Mouse (Mus musculus) T-cell, adult 2 months (primary cell): ENCODE measurements around the gene Dgke.

Experiments used
- DNase-seq: peaks from one replicate; pipeline ENCODE4 v3.0.0; 2022; ENCODE audit warnings: low spot score

The Dgke gene

DNA sequence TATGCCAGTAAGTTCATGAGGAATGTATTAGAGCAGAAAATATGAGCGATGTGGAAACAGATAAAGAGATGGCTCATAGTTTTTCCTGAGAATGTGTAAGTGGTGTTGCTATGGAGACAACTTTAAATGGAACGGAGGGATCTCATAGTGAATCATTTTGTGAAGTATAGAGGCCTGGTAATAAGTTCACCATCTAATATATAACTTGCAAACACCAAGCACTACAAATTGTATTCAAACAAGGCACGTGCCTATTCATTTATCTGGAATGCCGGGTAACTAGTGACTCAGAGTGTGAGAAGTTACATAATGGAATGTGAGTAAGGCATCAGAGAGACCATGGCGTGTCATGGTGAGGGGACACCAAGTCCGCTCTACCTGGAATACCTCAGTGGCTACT is 28.2 kb downstream of the Dgke start:
- DNase-seq = no peak

DNA sequence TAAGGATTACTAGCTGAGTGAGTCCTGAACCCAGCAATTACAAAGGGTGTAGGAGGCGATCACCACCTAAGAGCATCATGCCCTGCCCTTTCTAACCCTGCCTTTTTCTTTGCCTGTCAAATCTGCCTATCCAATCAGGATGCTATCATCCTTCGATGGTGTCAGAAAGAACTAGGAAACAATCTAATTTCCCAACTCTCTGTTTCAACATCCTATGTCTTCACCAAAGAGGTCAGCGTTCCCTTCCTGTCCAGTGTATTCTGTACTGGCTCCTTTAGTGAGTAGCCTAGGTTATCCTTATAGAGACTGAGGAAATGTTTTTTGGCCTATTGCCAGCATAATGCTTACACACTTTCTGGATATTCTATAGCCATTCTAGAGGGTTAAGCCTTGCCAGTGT is 31.1 kb downstream of the Dgke start:
- DNase-seq = no peak

DNA sequence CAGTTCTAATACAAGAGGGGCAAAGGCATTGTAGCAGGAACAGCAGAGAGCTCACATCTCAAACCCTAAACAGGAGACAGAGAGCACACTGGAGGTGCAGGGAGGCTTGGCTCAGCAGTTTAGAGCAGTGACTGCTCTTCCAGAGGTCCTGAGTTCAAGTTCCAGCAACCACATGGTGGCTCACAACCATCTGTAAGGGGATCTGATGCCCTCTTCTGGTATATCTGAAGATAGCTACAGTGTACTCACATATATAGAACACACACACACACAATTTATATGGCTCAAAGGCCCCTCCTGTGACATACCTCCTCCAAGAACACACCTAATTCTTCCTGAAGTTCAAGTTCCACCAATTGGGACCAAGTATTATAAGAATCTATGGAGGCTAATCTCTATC is 32.1 kb downstream of the Dgke start:
- DNase-seq = no peak

DNA sequence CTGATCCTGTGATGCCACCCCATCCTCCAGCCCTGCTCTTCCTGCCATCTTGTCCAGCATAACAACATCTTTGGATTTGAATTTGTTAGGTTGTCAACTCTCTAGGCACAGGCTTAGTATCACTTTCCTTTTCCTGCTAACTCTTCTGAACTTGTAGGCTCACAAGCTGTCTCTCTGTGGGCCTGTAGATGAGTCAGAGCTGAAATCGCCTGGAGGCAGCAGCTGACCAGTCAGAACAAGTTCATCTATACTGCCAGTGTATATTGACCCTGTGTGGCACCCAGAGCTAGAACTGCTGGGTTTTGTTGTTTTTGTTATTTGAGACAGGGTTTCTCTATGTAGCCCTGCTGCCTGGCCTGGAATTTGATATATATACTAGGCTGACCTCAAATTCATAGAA is 35.5 kb downstream of the Dgke start:
- no peak for DNase-seq

DNA sequence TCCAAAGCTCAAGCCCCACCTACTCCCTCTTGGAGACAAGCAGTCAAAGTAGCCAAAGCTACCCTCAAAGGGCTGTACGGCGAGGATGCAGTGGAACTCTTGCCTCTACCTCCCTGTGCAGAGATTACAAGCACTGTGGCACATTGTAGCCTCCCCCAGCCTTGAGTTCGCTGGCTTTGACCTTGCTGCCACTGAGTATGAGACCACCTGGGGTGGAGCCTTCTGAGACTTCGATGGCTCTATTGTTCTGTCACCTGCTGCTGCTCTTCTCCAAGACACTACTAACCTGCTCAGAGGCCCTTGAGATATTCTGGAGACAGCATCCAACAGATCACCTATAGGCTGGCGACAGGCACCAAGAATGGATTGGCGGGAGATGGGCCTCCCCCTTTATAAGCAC is 36.1 kb downstream of the Dgke start:
- no peak for DNase-seq

DNA sequence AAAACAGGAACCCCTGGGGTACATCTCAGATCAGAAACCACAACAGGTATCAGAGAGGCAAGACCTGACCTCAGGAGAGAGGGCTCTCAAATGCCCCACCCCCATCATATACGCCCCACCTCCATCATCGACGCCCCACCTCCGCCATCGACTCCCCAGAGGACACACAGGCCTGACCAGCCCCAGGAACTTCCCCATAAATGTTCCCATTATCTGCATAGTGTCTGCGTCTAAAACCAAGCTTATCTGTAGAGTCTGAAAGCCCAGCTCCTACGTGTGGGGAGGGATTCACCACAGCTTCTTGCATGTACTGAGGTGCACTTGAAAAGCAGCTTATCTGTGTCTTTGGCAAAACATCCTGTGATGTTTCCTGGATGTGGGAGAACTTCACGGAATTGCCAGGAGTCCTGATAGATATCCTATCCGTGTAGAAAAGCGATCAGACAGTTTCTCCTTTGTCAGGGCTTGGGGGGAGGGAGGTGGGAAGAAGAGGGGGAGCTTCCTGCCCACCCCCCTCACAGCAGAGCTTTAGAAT is 37.7 kb downstream of the Dgke start:
- peak; percentile 39 for DNase-seq

DNA sequence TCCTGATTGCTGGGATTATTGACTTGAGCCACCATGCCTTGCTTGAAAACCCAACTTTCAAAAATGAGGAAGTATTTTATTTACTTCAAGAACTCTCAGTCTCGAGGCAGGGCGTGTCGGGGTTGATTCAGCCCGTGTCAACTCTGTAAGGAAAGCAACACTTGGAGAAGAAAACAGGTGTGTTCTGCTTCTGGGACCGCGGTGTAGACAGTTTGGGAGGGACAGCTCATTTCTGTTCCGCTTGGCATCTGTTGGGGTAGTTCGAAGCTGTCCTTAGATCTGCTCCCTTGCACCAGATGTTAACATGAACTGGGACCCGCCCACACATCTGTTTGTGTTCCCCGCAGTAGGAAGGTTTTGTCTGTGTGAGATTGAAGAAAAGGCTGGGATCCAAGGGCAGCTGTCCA is 38.7 kb downstream of the Dgke start:
- DNase-seq = peak; percentile 50

DNA sequence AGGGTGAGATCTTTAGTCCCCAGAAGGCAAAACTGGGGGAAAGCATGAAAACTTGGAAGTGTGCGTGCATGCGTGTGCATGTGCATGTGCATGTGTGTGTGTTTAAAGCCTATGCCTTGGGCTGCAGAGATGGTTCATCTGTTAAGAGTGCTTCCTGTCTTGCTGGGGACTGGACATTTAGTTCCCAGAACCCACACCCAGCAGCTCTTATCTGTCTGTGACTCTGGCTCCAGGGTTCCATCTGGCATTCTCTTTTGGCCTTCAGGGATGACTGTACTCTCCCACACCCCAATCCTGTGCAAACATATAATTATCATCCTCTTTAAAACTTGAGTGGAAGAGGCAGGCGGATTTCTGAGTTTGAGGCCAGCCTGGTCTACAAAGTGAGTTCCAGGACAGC is 40.5 kb downstream of the Dgke start:
- DNase-seq = no peak

DNA sequence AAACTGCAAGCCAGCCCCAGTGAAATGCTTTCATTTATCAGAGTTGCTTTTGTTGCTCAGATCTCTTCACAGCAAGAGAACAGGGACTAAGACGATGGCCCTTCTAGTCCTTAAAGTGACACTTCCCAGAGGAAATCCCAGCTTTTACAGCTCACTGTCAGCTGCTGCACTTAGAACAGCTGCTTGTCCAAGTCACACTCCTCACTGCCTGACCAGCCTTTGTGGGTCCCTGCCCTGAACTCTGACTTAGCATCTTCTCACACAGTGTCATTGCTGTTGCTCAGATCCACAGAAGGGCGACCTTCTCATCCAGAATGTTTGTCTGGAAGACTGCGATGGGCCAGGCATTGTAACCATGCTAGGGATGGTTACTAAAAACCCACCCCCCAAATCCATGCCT is 41.0 kb downstream of the Dgke start:
- no peak for DNase-seq

DNA sequence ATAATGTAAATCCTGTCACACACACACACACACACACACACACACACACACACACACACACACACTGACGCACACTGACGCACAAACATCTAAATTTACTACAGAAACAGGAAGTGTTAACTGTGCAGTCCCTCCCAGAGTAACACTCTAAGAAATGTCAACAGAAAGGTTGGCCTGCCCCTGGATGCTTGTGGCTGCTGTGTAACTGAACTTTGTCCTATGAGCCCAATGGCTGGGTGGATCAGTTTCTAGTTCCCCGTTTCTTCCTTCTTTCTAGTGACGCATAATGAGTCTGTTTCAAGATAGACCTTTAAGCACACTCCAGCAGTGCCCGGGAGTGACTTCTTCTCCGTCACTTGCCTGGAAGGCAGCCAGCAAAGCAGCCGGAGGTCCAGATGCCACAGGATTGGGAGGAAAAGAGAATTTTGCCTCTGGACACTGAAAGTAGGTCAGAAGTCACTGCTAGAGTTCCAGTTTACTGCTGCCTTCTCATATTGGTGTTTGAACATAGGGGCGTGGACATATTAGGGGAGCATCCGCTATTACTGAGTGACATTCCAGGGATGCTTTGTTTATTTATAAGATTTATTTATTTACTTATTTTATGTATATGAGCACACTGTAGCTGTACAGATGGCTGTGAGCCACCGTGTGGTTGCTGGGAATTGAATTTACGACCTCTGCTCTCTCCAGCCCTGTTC is 42.3 kb downstream of the Dgke start:
- DNase-seq = peak; percentile 86

DNA sequence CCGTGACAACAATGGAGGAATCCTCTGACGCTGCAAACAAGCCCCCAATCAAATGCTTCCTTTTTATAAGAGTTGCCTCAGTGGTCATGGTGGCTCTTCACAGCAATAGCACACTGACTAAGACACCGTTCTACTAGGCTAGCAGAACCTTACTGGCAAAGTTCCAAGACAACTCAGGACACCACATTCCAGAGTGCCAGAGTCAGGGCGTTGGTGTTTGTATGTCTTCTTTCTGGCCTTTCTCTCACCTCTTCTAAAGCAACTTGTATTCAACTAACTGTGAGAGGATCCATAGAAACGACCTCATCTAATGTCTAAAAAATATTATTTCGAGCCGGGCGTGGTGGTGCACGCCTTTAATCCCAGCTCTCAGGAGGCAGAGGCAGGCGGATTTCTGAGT is 43.2 kb downstream of the Dgke start:
- no peak for DNase-seq

DNA sequence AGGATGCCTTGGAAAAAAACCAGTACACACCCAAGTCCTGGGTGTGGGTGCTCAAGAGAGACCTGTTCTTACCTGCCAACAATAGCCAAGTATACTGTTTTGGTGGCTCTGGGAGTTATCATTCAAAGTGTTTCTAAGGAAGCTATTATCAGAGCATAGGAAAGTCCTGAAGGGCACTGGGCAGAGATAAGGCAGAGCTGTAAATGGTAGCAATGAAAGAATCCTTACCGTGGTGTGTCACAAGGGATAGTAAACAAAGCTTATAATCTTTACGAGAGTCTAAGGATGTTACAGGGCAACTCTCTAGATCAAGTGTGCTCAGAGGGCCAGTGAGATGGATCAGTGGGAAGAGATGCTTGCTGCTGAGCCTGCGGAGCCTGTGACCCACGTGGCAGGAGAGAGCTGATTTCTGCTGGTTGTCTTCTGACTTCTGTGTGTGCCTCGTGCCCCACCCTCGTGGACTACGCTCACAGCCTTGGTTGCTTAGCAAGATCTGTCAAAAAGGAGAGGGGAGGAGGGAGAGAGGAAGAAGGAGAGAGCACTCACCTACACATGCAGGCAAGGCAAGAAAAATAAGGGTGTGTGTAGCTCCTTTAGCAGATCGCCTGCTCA is 44.4 kb downstream of the Dgke start:
- DNase-seq = peak; percentile 67

DNA sequence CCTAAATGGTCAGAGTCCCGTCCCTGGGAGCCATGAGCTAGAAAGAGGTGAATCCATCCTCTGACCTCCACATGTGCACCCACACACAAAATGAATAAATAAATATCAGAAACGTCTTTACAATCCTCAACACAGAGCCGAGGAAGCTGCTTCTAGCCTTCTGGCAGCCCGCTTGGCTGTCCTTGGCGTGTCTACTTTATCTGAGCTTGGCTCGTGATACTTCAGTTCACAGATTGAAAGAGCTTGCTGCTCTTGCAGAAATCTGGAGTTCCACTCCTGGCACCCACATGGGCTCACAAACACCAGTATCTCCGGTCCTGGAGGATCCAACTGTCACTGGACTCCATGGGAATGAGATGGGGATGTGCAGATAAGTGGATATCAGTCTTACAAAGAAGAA is 45.0 kb downstream of the Dgke start:
- no peak for DNase-seq

DNA sequence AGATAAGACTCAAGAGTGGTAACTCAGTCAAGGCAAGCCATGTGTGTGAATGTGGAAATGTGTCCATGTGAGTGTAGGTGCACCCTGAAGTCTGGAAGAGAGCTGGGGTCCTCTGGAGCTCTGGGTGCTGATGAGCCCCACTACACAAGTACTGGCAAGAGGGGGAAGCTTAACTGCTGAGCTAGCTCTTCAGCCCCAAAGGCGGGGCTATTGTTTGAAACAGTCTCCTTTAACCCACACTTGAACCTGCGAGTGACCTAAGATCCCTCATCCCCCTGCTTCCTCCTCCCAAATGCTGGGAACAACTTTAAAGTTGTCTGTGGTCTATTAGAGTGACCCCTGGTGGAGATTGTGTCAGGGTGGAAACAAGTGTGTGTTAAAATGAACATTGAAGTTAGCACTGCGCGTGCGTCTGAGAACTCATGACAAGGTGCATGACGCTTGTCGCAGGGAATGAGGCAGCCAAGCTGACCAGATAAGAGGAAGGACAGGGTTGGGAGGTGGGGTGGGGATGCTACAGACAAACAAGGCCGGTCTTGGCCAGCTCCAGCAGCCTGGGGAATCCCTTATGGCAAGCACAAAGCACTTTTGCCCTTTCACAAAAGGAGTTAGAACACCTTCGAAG is 45.9 kb downstream of the Dgke start:
- DNase-seq = no peak

DNA sequence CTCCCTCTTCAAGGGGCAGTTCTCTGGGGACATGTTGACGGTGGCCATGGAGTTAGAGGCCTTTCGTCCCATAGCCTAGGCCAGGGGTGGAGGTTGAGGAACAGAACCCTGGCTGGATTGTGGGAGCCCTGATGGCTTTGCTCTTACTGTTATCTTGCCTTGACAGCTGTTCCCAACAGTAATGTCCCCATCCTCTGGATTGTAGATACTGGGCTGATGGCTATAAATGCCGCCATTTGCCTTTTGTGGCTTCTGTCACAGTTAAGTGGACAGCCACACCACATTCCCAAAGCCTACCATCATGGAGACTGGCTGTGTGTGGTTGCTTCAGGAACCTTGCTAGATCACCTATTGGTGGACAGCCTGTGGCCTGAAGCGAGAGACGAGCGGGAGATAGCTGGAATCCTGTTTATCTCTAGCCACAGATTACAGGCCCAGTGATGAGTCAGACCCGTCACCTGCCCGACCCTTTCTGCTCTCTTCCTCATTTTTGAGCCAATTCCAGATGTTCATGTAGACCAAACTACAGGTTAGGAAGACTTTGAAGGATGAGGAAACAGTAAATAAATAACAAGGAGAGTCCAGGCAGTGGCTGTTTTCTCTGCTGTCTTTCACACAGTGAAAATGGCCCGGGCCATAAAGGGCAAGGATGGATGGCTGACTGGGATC is 49.0 kb downstream of the Dgke start:
- DNase-seq = no peak

DNA sequence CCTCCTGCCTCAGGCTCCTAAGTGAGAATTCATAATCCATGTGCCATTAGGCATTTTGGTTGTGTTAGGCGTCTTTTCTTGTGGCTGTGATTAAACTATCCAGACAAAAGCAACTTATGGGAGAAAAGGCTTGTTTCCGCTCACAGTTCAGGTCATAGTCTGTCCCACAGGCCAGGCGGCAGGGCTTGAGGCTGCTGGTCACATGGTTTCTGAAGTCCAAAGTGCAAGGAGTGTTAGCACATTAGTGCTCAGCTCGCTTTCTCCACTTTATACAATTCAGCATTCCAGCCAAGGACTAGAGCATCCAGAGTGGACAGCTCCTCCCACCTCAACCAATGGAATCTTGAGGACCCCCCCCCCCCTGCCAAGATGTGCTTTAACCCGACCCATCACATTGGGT is 54.4 kb downstream of the Dgke start:
- DNase-seq = no peak

DNA sequence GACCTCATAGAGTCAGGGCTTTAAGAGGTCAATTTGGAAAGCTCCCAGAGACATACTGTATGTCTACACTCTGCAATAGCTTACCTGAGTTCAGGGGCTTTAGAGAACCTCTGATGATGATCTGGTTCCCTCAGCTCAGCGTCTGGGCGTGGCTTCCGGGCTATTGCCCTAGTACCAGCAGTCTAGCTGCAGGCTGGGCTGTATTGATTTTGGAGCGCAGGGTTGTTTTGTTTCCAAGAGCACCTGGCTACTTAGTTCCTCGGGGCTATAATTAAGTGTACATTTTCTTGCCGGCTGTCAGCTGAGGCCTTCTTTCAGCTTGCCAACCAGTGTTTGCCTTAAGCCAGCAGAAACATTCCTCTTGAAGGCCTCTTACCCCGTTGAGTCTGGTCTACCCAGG is 57.2 kb downstream of the Dgke start:
- DNase-seq = no peak

DNA sequence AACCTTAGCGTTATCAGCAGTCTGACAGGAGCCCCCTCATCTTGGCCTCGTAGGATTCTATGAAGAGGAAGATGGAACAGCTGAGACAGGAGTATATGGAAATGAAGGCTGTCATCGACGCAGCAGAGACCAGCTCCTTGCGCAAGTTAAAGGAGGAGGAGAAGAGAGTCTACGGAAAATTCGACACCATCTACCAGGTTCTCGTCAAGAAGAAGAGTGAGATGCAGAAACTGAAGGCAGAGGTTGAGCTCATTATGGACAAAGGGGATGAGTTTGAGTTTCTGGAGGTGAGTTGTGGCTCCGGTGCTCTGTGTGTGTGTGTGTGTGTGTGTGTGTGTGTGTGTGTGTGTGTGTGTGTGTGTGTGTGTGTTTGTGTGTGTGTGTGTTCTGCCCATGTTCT is 57.6 kb downstream of the Dgke start:
- DNase-seq = no peak

DNA sequence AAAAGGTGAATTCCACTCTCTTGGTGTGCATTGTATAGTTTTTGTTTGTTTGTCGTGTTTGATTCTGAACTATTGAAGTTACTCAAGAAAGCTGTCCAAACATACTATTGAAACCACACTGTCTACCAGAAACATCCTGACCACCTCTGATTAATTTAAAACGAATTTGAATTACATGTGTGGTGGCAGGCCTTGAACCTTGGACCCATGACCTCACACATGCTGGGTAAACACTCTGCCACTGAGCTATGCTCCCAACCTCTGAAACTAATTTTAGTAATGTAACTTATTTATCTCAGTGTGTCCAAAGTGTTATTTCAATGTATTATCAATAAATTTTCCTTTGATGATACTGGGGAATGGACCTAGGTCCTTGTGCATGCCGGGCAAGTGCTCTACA is 59.1 kb downstream of the Dgke start:
- no peak for DNase-seq

DNA sequence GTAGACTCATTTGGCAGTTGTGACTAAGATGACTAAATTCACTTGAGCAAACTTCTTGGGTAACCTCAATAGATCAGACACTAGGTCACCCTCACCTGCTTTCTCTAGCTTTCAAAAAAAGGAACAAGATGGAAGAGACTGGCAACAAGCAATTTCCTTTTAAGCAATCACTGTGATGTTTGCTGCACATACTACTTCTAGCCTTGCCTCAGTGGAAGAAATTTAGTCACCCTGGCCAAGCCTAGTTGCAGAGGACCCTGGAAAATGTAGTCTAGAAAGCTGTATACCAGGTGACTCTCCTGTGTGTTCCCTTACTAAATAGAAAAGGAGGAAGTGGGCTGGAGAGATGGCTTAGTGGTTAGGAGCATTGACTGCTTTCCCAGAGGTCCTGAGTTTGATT is 60.2 kb downstream of the Dgke start:
- no peak for DNase-seq

DNA sequence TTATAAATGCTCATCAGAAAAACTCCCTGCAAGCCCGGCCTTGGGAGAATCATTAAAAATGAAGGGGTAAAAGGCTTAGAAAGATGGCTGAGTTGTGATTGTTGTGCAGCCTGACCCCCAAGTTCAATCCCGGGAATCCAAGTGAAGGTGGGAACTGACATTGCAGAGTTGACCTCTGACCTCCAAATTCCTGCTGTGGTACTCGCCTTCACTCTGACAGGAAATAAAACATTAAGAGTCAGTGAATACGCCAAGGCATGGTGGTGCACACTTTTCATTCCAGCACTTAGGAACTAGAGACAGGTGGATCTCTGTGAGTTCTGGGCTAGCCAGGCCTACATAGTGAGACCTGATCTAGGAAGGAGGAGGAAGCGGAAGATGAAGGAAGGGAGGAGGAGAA is 61.2 kb downstream of the Dgke start:
- no peak for DNase-seq

DNA sequence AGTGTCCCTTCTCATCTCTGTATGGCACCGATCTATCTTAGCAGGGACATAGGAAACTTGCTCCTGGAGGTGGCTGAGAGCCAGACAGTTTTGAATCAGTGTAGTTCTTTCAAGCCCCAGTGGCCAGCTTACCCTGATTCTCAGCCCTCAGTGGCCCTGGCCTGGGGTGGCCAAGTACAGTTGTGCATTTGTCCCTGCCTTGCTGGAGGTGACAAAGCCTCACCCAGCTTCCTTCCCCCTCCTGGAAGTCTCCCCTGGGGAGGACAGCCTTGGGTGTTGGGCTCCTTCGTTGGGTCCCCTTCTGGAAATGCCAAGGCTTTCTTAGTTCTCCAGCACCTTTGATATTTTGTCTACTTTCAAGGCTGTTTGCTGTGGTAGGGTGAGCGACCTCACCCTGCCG is 62.9 kb downstream of the Dgke start:
- DNase-seq = peak; percentile 41

DNA sequence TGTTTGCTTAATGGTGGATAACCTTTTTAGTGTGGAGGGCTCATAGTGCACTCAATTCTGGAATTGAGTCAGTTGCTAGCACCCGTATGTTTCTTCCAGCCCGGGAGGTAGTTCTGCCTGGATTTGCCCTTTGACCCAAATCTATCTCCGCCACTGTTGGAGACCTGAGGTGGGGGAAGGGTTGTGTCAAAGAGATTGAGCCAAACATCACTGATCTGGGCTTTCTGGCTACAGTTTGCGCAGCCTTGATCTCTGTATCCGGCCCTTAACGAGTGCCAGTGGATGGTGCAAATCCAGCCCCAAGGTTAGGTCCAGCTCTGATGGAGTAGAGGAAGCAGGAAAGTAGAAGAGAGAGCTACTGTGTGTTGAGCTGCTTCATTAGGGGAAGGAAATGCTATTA is 63.6 kb downstream of the Dgke start:
- no peak for DNase-seq
